Mouse (Mus musculus): ENCODE measurements at regions not wholly inside any gene's neighbourhood (a gene's known extent, or its start where the extent isn't known, plus 50 kb on each side); places are given as distances from the start of the nearest gene placed in this dataset.
A peak's percentile ranks its signal among the peaks of the same experiment; 100 is the strongest.
"Not testable (repeated sequence)": the region's sequence is repeated elsewhere in the genome, so short reads cannot be mapped to it uniquely, and the experiment has no call there.

- not testable (repeated sequence) for H3K4me2 ChIP-seq (ENCODE audit: low read depth, low read length, severe bottlenecking); H3K36me3 ChIP-seq (ENCODE audit: control insufficient read depth, insufficient read depth, low read length); DNase-seq (ENCODE audit: low spot score); H3K27ac ChIP-seq (ENCODE audit: low read depth, low read length); H3K4me3 ChIP-seq (ENCODE audit: low read depth, low read length); H3K9ac ChIP-seq (ENCODE audit: low read length); H3K27me3 ChIP-seq (ENCODE audit: control insufficient read depth, insufficient read depth, low read length); H3K4me1 ChIP-seq (replicated peaks; ENCODE audit: control insufficient read depth, insufficient read depth, low read length); H3K9me3 ChIP-seq (ENCODE audit: control insufficient read depth, low read length); ATAC-seq (replicated peaks; ENCODE audit: low FRiP score)
- 71% methylated on average over 2 of the region's 7 CpGs for WGBS
These were observed 259.3 kb downstream of the Prex1 start for GRCm38 (mm10) chr2:166454160-166454888.

DNA sequence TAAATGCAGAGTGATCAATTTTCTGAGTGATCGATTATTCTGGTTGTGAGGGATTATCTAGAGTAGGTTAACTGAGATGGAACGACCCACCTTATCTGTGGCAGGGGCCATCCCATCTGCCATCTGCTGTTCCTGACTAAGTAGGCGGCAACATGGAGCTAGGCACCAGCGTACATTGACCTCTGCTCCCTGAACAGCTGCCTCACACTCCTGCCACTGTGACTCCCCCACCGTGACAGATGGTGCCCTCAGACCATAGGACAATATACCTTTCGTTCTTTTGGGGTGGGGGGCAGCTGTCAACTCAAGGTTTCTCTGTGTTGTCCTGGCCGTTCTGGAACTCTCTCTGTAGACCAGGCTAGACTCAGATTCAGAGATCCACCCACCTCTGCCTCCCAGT, 262.7 kb downstream of the Prex1 start:
- ATAC-seq (replicated peaks; ENCODE audit: low FRiP score), result no peak
- no peak overlapping the region for H3K27ac ChIP-seq (ENCODE audit: low read depth, low read length)

DNA sequence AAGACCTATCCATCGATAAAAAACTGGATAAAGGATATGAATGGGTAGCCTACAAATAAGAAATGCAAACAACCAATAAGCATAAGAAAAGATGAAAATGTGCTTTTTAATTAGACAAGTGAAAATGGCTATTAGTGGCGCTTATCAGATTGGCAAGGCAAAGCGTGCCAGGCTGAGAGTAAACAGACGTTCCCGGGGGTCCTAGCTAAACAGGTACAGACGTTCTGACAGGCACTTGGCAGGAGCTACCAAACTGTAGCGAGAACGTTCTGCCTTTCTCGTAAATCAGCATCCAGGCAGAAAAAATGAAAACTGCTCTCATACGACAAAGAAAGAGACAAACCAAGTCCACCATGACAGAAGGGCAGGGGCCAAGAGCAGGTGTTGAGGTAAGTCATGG, 263.3 kb downstream of the Prex1 start:
- Histone ChIP-seq H3K27ac (ENCODE audit: low read depth, low read length) (no peak overlapping the region), H3K27me3 (ENCODE audit: control insufficient read depth, insufficient read depth, low read length) (no peaks in the 10 kb centered on the region), H3K9ac (ENCODE audit: low read length) (no peak overlapping the region), H3K4me2 (ENCODE audit: low read depth, low read length, severe bottlenecking) (no peak overlapping the region), H3K4me1 (replicated peaks; ENCODE audit: control insufficient read depth, insufficient read depth, low read length) (peaks cover 2% of the 10 kb centered on the region; the same call in 1 of the 2 replicates), H3K36me3 (ENCODE audit: control insufficient read depth, insufficient read depth, low read length) (no peaks in the 10 kb centered on the region), H3K9me3 (ENCODE audit: control insufficient read depth, low read length) (no peaks in the 10 kb centered on the region), H3K4me3 (ENCODE audit: low read depth, low read length) (no peak overlapping the region)
- WGBS, result 80% methylated on average over 10 of the region's 10 CpGs
- DNase-seq (ENCODE audit: low spot score), result no peak
- no peak for ATAC-seq (replicated peaks; ENCODE audit: low FRiP score)

More for the DNA sequence above, 262.7 kb downstream of the Prex1 start:
- no peaks in the 10 kb centered on the region for H3K9me3 ChIP-seq (ENCODE audit: control insufficient read depth, low read length)
- no peak overlapping the region for H3K4me2 ChIP-seq (ENCODE audit: low read depth, low read length, severe bottlenecking)
- H3K27me3 ChIP-seq (ENCODE audit: control insufficient read depth, insufficient read depth, low read length), result no peaks in the 10 kb centered on the region
- no peak overlapping the region for H3K9ac ChIP-seq (ENCODE audit: low read length)
- DNase-seq (ENCODE audit: low spot score), result no peak
- 78% methylated on average over 7 of the region's 7 CpGs for WGBS
- H3K4me3 ChIP-seq (ENCODE audit: low read depth, low read length), result no peak overlapping the region
- H3K36me3 ChIP-seq (ENCODE audit: control insufficient read depth, insufficient read depth, low read length), result no peaks in the 10 kb centered on the region
- H3K4me1 ChIP-seq (replicated peaks; ENCODE audit: control insufficient read depth, insufficient read depth, low read length), result peaks cover 2% of the 10 kb centered on the region; the same call in 1 of the 2 replicates

- Histone ChIP-seq H3K9ac (ENCODE audit: low read length) (no peak overlapping the region), H3K9me3 (ENCODE audit: control insufficient read depth, low read length) (no peaks in the 10 kb centered on the region), H3K4me1 (replicated peaks; ENCODE audit: control insufficient read depth, insufficient read depth, low read length) (peaks cover 2% of the 10 kb centered on the region; the same call in 1 of the 2 replicates), H3K36me3 (ENCODE audit: control insufficient read depth, insufficient read depth, low read length) (no peaks in the 10 kb centered on the region), H3K4me2 (ENCODE audit: low read depth, low read length, severe bottlenecking) (no peak overlapping the region), H3K4me3 (ENCODE audit: low read depth, low read length) (no peak overlapping the region), H3K27me3 (ENCODE audit: control insufficient read depth, insufficient read depth, low read length) (no peaks in the 10 kb centered on the region), H3K27ac (ENCODE audit: low read depth, low read length) (no peak overlapping the region)
- ATAC-seq (replicated peaks; ENCODE audit: low FRiP score), result no peak
- WGBS, result 80% methylated on average over 13 of the region's 13 CpGs
- DNase-seq (ENCODE audit: low spot score), result no peak
These were observed 264.9 kb downstream of the Prex1 start for GRCm38 (mm10) chr2:166448724-166449123.

GRCm38 (mm10) chr2:166448161-166448560, 265.5 kb downstream of the Prex1 start:
- DNase-seq (ENCODE audit: low spot score), result no peak
- Histone ChIP-seq H3K27me3 (ENCODE audit: control insufficient read depth, insufficient read depth, low read length) (no peaks in the 10 kb centered on the region), H3K4me1 (replicated peaks; ENCODE audit: control insufficient read depth, insufficient read depth, low read length) (peaks cover 2% of the 10 kb centered on the region; the same call in 1 of the 2 replicates), H3K4me2 (ENCODE audit: low read depth, low read length, severe bottlenecking) (no peak overlapping the region), H3K27ac (ENCODE audit: low read depth, low read length) (no peak overlapping the region), H3K36me3 (ENCODE audit: control insufficient read depth, insufficient read depth, low read length) (no peaks in the 10 kb centered on the region), H3K9me3 (ENCODE audit: control insufficient read depth, low read length) (no peaks in the 10 kb centered on the region), H3K4me3 (ENCODE audit: low read depth, low read length) (no peak overlapping the region), H3K9ac (ENCODE audit: low read length) (no peak overlapping the region)
- WGBS, result 66% methylated on average over 11 of the region's 11 CpGs
- no peak for ATAC-seq (replicated peaks; ENCODE audit: low FRiP score)

DNA sequence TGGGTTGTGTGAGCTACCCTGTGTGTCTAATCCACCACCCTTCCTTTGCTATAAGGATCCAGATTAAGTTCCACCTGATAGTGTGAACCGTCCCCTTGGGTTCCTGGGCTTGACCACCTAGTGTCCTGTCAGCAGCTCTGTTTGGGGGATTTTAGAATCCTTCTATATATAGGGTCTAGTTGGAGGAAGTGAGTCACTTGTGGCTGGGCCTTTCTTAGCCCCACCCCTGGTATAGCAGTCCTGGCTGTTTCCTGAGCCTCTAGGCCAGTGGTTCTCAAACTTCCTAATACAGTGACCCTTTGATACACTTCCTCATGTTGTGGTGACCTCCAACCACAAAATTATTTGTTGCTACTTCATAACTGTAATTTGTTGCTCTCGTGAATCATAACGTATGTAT, 267.1 kb downstream of the Prex1 start:
- no peak for ATAC-seq (replicated peaks; ENCODE audit: low FRiP score)
- no peaks in the 10 kb centered on the region for H3K27me3 ChIP-seq (ENCODE audit: control insufficient read depth, insufficient read depth, low read length)
- DNase-seq (ENCODE audit: low spot score), result no peak
- H3K4me3 ChIP-seq (ENCODE audit: low read depth, low read length), result no peak overlapping the region
- peaks cover 2% of the 10 kb centered on the region; the same call in 1 of the 2 replicates for H3K4me1 ChIP-seq (replicated peaks; ENCODE audit: control insufficient read depth, insufficient read depth, low read length)
- 85% methylated on average over 3 of the region's 3 CpGs for WGBS
- H3K9me3 ChIP-seq (ENCODE audit: control insufficient read depth, low read length), result no peaks in the 10 kb centered on the region
- H3K36me3 ChIP-seq (ENCODE audit: control insufficient read depth, insufficient read depth, low read length), result no peaks in the 10 kb centered on the region
- H3K27ac ChIP-seq (ENCODE audit: low read depth, low read length), result no peak overlapping the region
- H3K4me2 ChIP-seq (ENCODE audit: low read depth, low read length, severe bottlenecking), result no peak overlapping the region
- no peak overlapping the region for H3K9ac ChIP-seq (ENCODE audit: low read length)

DNA sequence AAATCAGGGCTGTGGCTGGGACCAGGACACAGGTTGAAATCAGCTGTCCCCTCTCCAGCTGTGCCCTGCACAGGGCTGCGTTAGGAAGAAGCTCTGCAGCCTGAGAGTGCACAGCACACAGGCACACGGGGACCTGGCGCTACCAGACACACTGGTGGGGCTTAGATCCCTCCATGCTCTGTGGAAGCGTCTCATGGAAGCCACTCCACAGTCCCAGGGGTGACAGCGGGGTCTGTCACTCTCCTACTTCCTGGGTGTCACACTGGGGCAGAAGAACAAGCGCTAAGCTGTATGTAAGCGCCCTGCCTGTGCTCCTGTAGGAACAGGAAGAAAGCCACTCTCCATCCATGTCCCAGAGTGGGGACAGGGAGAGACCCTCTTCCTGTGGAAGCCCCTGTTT, 267.8 kb downstream of the Prex1 start:
- not testable (repeated sequence) for DNase-seq (ENCODE audit: low spot score); ATAC-seq (replicated peaks; ENCODE audit: low FRiP score); H3K27ac ChIP-seq (ENCODE audit: low read depth, low read length); H3K4me3 ChIP-seq (ENCODE audit: low read depth, low read length); H3K9me3 ChIP-seq (ENCODE audit: control insufficient read depth, low read length); H3K36me3 ChIP-seq (ENCODE audit: control insufficient read depth, insufficient read depth, low read length); H3K27me3 ChIP-seq (ENCODE audit: control insufficient read depth, insufficient read depth, low read length); H3K4me2 ChIP-seq (ENCODE audit: low read depth, low read length, severe bottlenecking); H3K9ac ChIP-seq (ENCODE audit: low read length); H3K4me1 ChIP-seq (replicated peaks; ENCODE audit: control insufficient read depth, insufficient read depth, low read length)
- 66% methylated on average over 7 of the region's 7 CpGs for WGBS

DNA sequence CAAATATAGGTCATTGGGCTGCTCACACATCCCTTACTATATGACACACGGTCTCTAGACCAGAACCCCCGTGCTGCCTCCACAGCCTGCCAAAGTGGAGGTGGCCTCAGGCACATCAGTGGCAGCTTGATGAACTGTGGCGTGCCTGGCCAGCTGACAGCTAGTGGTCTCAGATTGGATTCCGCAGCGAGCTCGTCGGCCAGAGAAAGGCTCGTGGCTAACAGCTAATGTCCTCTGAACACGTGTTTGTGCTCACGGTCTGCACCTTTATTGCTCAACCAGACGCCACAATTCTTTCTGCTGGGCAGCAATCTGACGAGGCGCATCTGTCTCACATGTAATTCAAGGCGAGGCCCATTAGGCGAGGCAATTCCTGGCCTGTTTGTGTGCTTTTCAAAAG, 270.6 kb downstream of the Prex1 start:
- no peak for ATAC-seq (replicated peaks; ENCODE audit: low FRiP score)
- 59% methylated on average over 15 of the region's 15 CpGs for WGBS
- peak; percentile 59 for DNase-seq (ENCODE audit: low spot score)
- Histone ChIP-seq H3K9ac (ENCODE audit: low read length) (no peak overlapping the region), H3K27me3 (ENCODE audit: control insufficient read depth, insufficient read depth, low read length) (no peaks in the 10 kb centered on the region), H3K27ac (ENCODE audit: low read depth, low read length) (0 out of 2 replicates have a peak overlapping the region, but pooled peaks have one; percentile 31), H3K4me3 (ENCODE audit: low read depth, low read length) (no peak overlapping the region), H3K9me3 (ENCODE audit: control insufficient read depth, low read length) (no peaks in the 10 kb centered on the region), H3K36me3 (ENCODE audit: control insufficient read depth, insufficient read depth, low read length) (no peaks in the 10 kb centered on the region), H3K4me2 (ENCODE audit: low read depth, low read length, severe bottlenecking) (no peak overlapping the region), H3K4me1 (replicated peaks; ENCODE audit: control insufficient read depth, insufficient read depth, low read length) (no peaks in the 10 kb centered on the region)
